In genomic region chr12:78001846-78002245, GRCm38 (mm10) we compare ENCODE assay signal across 11 mouse cellular contexts.
A peak's percentile ranks its signal among the peaks of the same experiment; 100 is the strongest.
DNase-seq lines count a peak whose midpoint lies in the region; ATAC-seq lines count a peak whose summit lies in the region.
"Had no signal": no experiment of that assay in that cellular context is flagged by ENCODE, and none has a peak within 500 bp of the region (broad histone marks: within the 10 kb centered on the region; RNA-seq: fewer than 3 reads in every experiment).

No protein-coding gene starts in this region.

- H3K4me3 ChIP-seq in midbrain, embryonic 15.5 days = no peak overlapping the region
- H3K4me3 ChIP-seq in midbrain, embryonic 13.5 days (replicated peaks) = no peak overlapping the region
- no peak overlapping the region for H3K4me3 ChIP-seq in liver, embryonic 11.5 days (ENCODE audit: low read depth, low read length)
- H3K4me3 ChIP-seq: embryonic facial prominence, embryonic 12.5 days had no signal

- no peaks in the 10 kb centered on the region for H3K27me3 ChIP-seq in midbrain, embryonic 15.5 days (replicated peaks)
- H3K27me3 ChIP-seq in midbrain, embryonic 13.5 days = no peaks in the 10 kb centered on the region
- no peaks in the 10 kb centered on the region for H3K27me3 ChIP-seq in liver, embryonic 11.5 days (replicated peaks; ENCODE audit: control insufficient read depth, insufficient read depth, low read length)
- H3K27me3 ChIP-seq: embryonic facial prominence, embryonic 12.5 days had no signal

- DNase-seq in frontal cortex, postnatal 10 days (ENCODE audit: low spot score in 2 of 2) = peak; percentile 57 to 68
- DNase-seq in left cerebral cortex, adult 11 months (ENCODE audit: low spot score) = peak; percentile 62
- DNase-seq in telencephalon, adult 2 months (ENCODE audit: low read depth, low spot score) = peak; percentile 94
- DNase-seq in urinary bladder, postnatal 36 days (ENCODE audit: low spot score in 2 of 2) = no peak
- DNase-seq in spleen, postnatal 36 days (ENCODE audit: low spot score in 2 of 2) = no peak
- DNase-seq in liver, embryonic 11.5 days (ENCODE audit: low spot score) = no peak
- DNase-seq: adrenal gland, postnatal 14 days; kidney, postnatal 14 days had no signal

- no peak overlapping the region for H3K27ac ChIP-seq in midbrain, embryonic 15.5 days
- no peak overlapping the region for H3K27ac ChIP-seq in midbrain, embryonic 13.5 days
- H3K27ac ChIP-seq in liver, embryonic 11.5 days (ENCODE audit: low read depth, low read length) = no peak overlapping the region
- H3K27ac ChIP-seq: embryonic facial prominence, embryonic 12.5 days had no signal

- no peaks in the 10 kb centered on the region for H3K4me1 ChIP-seq in midbrain, embryonic 15.5 days
- no peaks in the 10 kb centered on the region for H3K4me1 ChIP-seq in midbrain, embryonic 13.5 days (replicated peaks)
- no peaks in the 10 kb centered on the region for H3K4me1 ChIP-seq in liver, embryonic 11.5 days (replicated peaks; ENCODE audit: control insufficient read depth, insufficient read depth, low read length)
- H3K4me1 ChIP-seq: embryonic facial prominence, embryonic 12.5 days had no signal

- no peak overlapping the region for H3K9ac ChIP-seq in midbrain, embryonic 15.5 days
- no peak overlapping the region for H3K9ac ChIP-seq in midbrain, embryonic 13.5 days (replicated peaks)
- no peak overlapping the region for H3K9ac ChIP-seq in liver, embryonic 11.5 days (ENCODE audit: low read depth, low read length)
- H3K9ac ChIP-seq: embryonic facial prominence, embryonic 12.5 days had no signal

- ATAC-seq in midbrain, embryonic 15.5 days (replicated peaks) = 0 out of 2 replicates have a peak, but pooled peaks have one; percentile 17
- ATAC-seq in midbrain, embryonic 13.5 days = no peak
- ATAC-seq in liver, embryonic 11.5 days (replicated peaks; ENCODE audit: low FRiP score) = no peak

- WGBS in midbrain, embryonic 15.5 days = 73% methylated on average over 9 of the region's 9 CpGs
- WGBS in midbrain, embryonic 13.5 days = 79% methylated on average over 9 of the region's 9 CpGs
- WGBS in liver, embryonic 11.5 days = 86% methylated on average over 9 of the region's 9 CpGs

- H3K4me2 ChIP-seq in midbrain, embryonic 15.5 days = no peak overlapping the region
- H3K4me2 ChIP-seq in midbrain, embryonic 13.5 days (replicated peaks) = no peak overlapping the region
- no peak overlapping the region for H3K4me2 ChIP-seq in liver, embryonic 11.5 days
- H3K4me2 ChIP-seq: embryonic facial prominence, embryonic 12.5 days had no signal

- H3K36me3 ChIP-seq in midbrain, embryonic 15.5 days (replicated peaks) = no peaks in the 10 kb centered on the region
- H3K36me3 ChIP-seq in midbrain, embryonic 13.5 days = no peaks in the 10 kb centered on the region
- no peaks in the 10 kb centered on the region for H3K36me3 ChIP-seq in liver, embryonic 11.5 days (ENCODE audit: control insufficient read depth, insufficient read depth, low read length)
- H3K36me3 ChIP-seq: embryonic facial prominence, embryonic 12.5 days had no signal

- H3K9me3 ChIP-seq in midbrain, embryonic 15.5 days = no peaks in the 10 kb centered on the region
- H3K9me3 ChIP-seq in midbrain, embryonic 13.5 days = no peaks in the 10 kb centered on the region
- H3K9me3 ChIP-seq in liver, embryonic 11.5 days (ENCODE audit: control insufficient read depth, low read length) = no peaks in the 10 kb centered on the region
- H3K9me3 ChIP-seq: embryonic facial prominence, embryonic 12.5 days had no signal

Comparison
In these comparisons a context has a peak if more than half of its experiments do, and no peak if none do; other contexts are left out.
1. DNase-seq: peak in frontal cortex, postnatal 10 days (2 of 2), left cerebral cortex, adult 11 months (single experiment) and telencephalon, adult 2 months (single experiment); none in urinary bladder, postnatal 36 days (0 of 2), spleen, postnatal 36 days (0 of 2) and liver, embryonic 11.5 days (single experiment).